Mouse (Mus musculus) liver, embryonic 11.5 days (tissue): ENCODE results near the gene Grpel1. TPM values are rescaled to one million over a fixed set of nuclear protein-coding genes. Genes with fewer than 3 reads are reported as not detected.

Experiments used
- ATAC-seq: fragments of 200-750 bp; cut with Nextera tagmentation; replicated peaks from 2 replicates; pipeline ENCODE4 v1.8.0; 2017; ENCODE audit warnings: moderate number of reproducible peaks, mild to moderate bottlenecking, moderate TSS enrichment, moderate library complexity; ENCODE audit not compliant: low FRiP score
- DNase-seq: peaks from one replicate; pipeline ENCODE4 v3.0.0-alpha.2; 2017; ENCODE audit warnings: low spot score
- H3K27ac ChIP-seq: fragments of 300-500 bp; sonication (generic); 2 replicates; pipeline ENCODE4 v1.5.1; 2014; ENCODE audit warnings: mild to moderate bottlenecking, low read depth, low read length, control low read depth
- H3K27me3 ChIP-seq: fragments of 300-500 bp; sonication (generic); replicated peaks from 2 replicates; pipeline ENCODE4 v1.6.1; 2014; ENCODE audit warnings: low read length, mixed read lengths; ENCODE audit not compliant: control insufficient read depth, insufficient read depth
- H3K36me3 ChIP-seq: fragments of 300-500 bp; sonication (generic); 2 replicates; pipeline ENCODE4 v1.6.1; 2014; ENCODE audit warnings: mild to moderate bottlenecking, low read length, moderate library complexity, mixed read lengths; ENCODE audit not compliant: control insufficient read depth, insufficient read depth
- H3K4me1 ChIP-seq: fragments of 300-500 bp; sonication (generic); replicated peaks from 2 replicates; pipeline ENCODE4 v1.6.1; 2014; ENCODE audit warnings: low read length, mixed read lengths; ENCODE audit not compliant: control insufficient read depth, insufficient read depth
- H3K4me2 ChIP-seq: fragments of 300-500 bp; sonication (generic); 2 replicates; pipeline ENCODE4 v1.6.1; 2014; ENCODE audit warnings: mild to moderate bottlenecking, control low read depth, moderate library complexity
- H3K4me3 ChIP-seq: fragments of 300-500 bp; sonication (generic); 2 replicates; pipeline ENCODE4 v1.5.1; 2014; ENCODE audit warnings: low read depth, low read length, control low read depth
- H3K9ac ChIP-seq: fragments of 300-500 bp; sonication (generic); 2 replicates; pipeline ENCODE4 v1.6.1; 2014; ENCODE audit warnings: low read depth, low read length, control low read depth
- H3K9me3 ChIP-seq: fragments of 300-500 bp; sonication (generic); 2 replicates; pipeline ENCODE4 v1.6.1; 2016; ENCODE audit warnings: low read length, inconsistent platforms, mixed read lengths; ENCODE audit not compliant: control insufficient read depth
- WGBS: fragments of 180-500 bp; shearing (Covaris S2); extraction: QIAGEN DNeasy Blood & Tissue Kit; methylation state at CpG from one replicate; pipeline ENCODE4 v1.1.7; 2014; 5-methylcytosine and 5-hydroxymethylcytosine counted together
- polyA plus RNA-seq: library from polyadenylated mRNA; unstranded; fragments of >200 nt; fragmentation: Nextera tagmentation; extraction: Ambion mirVana; gene quantifications from 2 replicates; pipeline ENCODE4 v1.2.1, GENCODE M21; 2014

Gene Grpel1
- polyA plus RNA-seq, 1 experiment from 2014 or later: 74.6 TPM

DNA sequence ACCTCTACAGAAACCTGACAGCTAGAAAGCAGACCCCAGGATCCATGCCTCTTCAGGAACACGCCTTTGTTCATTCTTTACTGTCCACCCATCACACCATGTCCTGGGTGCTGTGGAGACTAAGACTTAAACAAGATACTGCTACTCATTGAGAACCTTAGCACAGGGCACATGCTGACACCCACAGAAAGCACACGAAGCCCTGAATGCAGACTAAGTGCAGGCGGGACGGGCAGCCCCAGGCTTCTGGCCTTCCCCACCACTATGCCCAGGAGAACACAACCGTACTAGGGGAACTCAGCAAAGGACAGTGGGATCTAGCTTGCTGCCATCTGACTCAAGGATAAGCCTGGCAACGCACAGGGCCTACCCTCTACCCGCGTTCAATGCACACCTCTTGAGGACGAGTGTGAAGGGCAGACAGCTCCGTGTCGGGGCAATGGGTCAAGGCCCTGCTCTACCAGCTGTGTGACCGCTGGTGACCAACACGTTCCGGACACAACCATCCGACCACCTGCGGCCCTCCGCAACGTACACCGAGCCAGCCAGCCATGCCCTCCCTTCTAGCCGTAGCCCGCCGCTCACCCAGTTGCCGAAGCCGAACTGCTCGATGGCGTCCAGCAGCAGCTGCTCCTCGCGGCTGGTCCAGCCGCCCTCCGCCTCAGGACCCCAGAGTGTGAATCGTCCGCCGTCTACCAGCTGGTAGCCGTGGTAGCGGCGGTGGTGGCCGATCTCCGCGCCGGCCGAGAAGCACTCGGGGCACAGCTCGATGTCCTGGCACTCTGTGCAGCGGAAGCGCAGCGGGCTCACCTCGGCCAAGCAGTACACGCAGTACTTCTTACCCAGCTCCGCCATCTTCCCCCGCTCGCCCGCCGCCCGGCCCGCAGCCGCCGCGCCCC is 18.7 kb downstream of the Grpel1 start:
- H3K4me3 ChIP-seq: peak overlapping the region; percentile 88
- H3K4me1 ChIP-seq: peaks cover 36% of the 10 kb centered on the region
- H3K27me3 ChIP-seq: peaks cover 14% of the 10 kb centered on the region
- peak overlapping the region; percentile 26; the same call in 1 of the 2 replicates for H3K27ac ChIP-seq
- peak overlapping the region; percentile 88 for H3K4me2 ChIP-seq
- H3K9ac ChIP-seq: peak overlapping the region; percentile 93
- no peaks in the 10 kb centered on the region for H3K36me3 ChIP-seq
- DNase-seq (peak; percentile 68), ATAC-seq (peak; percentile 8)
- 2% methylated on average over 58 of the region's 58 CpGs for WGBS
- no peaks in the 10 kb centered on the region for H3K9me3 ChIP-seq

DNA sequence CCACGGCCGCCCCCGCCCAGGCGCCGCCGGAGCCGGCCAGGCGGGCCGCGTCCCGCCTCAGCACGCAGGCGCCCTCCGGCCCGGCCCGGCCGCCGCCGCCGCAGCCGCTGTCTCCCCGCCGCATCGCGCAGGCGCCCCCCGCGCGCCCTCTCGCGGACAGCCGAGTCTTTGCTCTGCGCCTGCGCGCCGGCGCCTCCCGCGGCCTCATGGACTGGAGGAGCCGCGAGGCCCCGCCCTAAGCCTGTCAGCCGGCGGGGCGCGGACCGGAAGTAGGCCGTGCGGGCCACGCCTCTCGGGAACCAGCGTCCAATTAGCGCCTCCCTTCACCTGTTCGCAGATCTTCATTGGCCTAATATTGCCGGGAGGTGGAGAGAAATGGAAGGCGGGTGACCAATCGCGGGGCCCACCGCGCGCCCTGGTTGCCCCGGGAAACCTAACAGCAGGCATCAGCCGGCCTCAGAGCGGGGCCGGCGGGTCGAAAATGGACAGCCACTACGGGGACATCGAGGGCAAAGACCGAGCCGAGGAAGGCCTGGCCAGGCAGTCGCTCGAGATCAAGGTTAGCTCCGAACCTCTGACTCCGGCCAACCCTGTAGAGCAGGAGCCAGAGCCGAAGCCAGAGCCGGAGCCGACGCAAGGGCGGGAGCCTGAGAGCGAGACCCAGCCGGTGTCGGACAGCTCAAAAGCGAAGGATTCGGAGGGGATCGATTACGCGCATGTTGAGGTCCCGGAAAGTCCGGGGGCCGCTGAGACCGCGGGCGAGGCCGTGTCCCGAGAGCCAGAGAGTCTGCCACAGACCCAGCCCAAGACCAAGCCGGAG is 19.6 kb downstream of the Grpel1 start, which contains the start of the genes Tada2b and Ccdc96:
Gene Tada2b, minus strand, starts transcription at position 115 of the 820 bp plus-strand sequence.
Gene Ccdc96, plus strand, starts transcription at position 418 of the 820 bp plus-strand sequence.
- Histone ChIP-seq H3K4me1 (peaks cover 35% of the 10 kb centered on the region), H3K27ac (peak within 1 kb of the TSS; percentile 26; the same call in 1 of the 2 replicates), H3K36me3 (no peaks in the 10 kb centered on the region), H3K4me2 (peak within 1 kb of the TSS; percentile 100), H3K4me3 (peak within 1 kb of the TSS; percentile 88), H3K9ac (peak within 1 kb of the TSS; percentile 93), H3K27me3 (peaks cover 14% of the 10 kb centered on the region), H3K9me3 (no peaks in the 10 kb centered on the region)
- peak; percentile 96 for DNase-seq
- peak; percentile 98 for ATAC-seq
- WGBS: under 1% methylated on average over 91 of the region's 97 CpGs

- ATAC-seq: no peak
- H3K9me3 ChIP-seq: no peaks in the 10 kb centered on the region
- no peaks in the 10 kb centered on the region for H3K36me3 ChIP-seq
- no peak for DNase-seq
- H3K4me1 ChIP-seq: peaks cover 30% of the 10 kb centered on the region
- H3K4me3 ChIP-seq: peak overlapping the region; percentile 88
- H3K9ac ChIP-seq: peak overlapping the region; percentile 55
- no peak overlapping the region for H3K27ac ChIP-seq
- 19% methylated on average over 19 of the region's 19 CpGs for WGBS
- H3K27me3 ChIP-seq: peaks cover 14% of the 10 kb centered on the region
- peak overlapping the region; percentile 100 for H3K4me2 ChIP-seq
These were observed 20.5 kb downstream of the Grpel1 start for GRCm38 (mm10) chr5:36485306-36485705.

DNA sequence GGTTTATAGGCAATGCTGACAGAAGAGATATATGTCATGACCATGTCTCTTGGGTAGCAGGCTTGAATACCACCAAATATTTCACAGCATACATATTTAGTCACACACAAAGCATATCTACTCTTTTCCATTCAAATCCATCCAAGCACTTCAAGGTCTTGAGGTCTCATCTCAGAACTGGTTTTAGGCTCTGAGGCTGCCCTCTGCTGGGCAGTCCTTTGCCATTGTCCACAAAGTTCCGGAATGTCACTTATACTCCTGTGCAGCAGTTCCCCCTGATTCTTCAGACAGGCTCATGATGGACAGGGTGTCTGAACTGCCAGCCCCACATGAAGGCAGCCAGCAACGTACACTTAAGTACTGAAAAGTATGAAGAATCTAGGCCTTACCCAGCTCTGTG is 24.4 kb downstream of the Grpel1 start:
- H3K4me2 ChIP-seq: no peak overlapping the region
- H3K36me3 ChIP-seq: peaks cover 8% of the 10 kb centered on the region
- H3K9me3 ChIP-seq: no peaks in the 10 kb centered on the region
- ATAC-seq: no peak
- H3K4me1 ChIP-seq: peaks cover 9% of the 10 kb centered on the region
- WGBS: 55% methylated on average over 2 of the region's 2 CpGs
- no peak overlapping the region for H3K27ac ChIP-seq
- H3K4me3 ChIP-seq: no peak overlapping the region
- no peak for DNase-seq
- no peak overlapping the region for H3K9ac ChIP-seq
- H3K27me3 ChIP-seq: peaks cover 14% of the 10 kb centered on the region

- Histone ChIP-seq H3K27me3 (no peaks in the 10 kb centered on the region), H3K36me3 (peaks cover 8% of the 10 kb centered on the region), H3K27ac (no peak overlapping the region), H3K4me3 (no peak overlapping the region), H3K4me1 (no peaks in the 10 kb centered on the region), H3K9ac (no peak overlapping the region), H3K9me3 (no peaks in the 10 kb centered on the region), H3K4me2 (no peak overlapping the region)
- ATAC-seq (no peak), DNase-seq (no peak)
- 81% methylated on average over 6 of the region's 6 CpGs for WGBS
These were observed 29.1 kb downstream of the Grpel1 start for GRCm38 (mm10) chr5:36493919-36494318.

- Histone ChIP-seq H3K4me3 (no peak overlapping the region), H3K9me3 (no peaks in the 10 kb centered on the region), H3K36me3 (peaks cover 8% of the 10 kb centered on the region), H3K4me1 (no peaks in the 10 kb centered on the region), H3K9ac (no peak overlapping the region), H3K27me3 (no peaks in the 10 kb centered on the region), H3K4me2 (no peak overlapping the region), H3K27ac (no peak overlapping the region)
- ATAC-seq: no peak
- 93% methylated on average over 9 of the region's 9 CpGs for WGBS
- no peak for DNase-seq
These were observed 29.9 kb downstream of the Grpel1 start for GRCm38 (mm10) chr5:36494709-36495108.

DNA sequence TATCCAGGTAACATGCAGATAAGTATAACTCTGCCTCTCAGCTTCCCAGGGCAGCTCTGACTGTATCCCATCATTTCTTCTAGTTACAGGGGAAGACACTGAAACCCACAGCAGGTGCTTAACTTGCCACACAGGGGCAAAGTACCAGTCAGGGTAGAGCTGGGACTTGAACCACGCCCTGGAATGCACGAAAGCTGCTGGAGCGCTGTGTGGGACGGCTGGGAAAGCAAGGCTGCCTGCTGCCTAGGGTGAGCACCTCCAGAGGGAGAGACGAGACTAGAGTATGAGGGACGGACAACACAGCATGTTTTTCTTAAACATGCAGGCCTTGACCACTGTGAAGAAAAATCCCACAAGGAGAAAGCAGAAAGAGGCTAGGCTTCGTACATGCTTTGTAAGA is 40.4 kb downstream of the Grpel1 start:
- no peaks in the 10 kb centered on the region for H3K27me3 ChIP-seq
- ATAC-seq: no peak
- no peak overlapping the region for H3K9ac ChIP-seq
- no peak for DNase-seq
- no peaks in the 10 kb centered on the region for H3K4me1 ChIP-seq
- H3K9me3 ChIP-seq: no peaks in the 10 kb centered on the region
- 92% methylated on average over 7 of the region's 7 CpGs for WGBS
- no peak overlapping the region for H3K4me3 ChIP-seq
- H3K36me3 ChIP-seq: peaks cover 5% of the 10 kb centered on the region; the same call in 1 of the 2 replicates
- H3K27ac ChIP-seq: no peak overlapping the region
- no peak overlapping the region for H3K4me2 ChIP-seq

GRCm38 (mm10) chr5:36505643-36506042 is 40.8 kb downstream of the Grpel1 start:
- Histone ChIP-seq H3K27me3 (no peaks in the 10 kb centered on the region), H3K9me3 (no peaks in the 10 kb centered on the region), H3K36me3 (peaks cover 5% of the 10 kb centered on the region; the same call in 1 of the 2 replicates), H3K4me2 (no peak overlapping the region), H3K9ac (no peak overlapping the region), H3K4me3 (no peak overlapping the region), H3K4me1 (no peaks in the 10 kb centered on the region), H3K27ac (no peak overlapping the region)
- WGBS: 71% methylated on average over 5 of the region's 5 CpGs
- DNase-seq (no peak), ATAC-seq (no peak)
